Mouse (Mus musculus) hindbrain, postnatal 0 days (tissue): ENCODE results near the gene Prkx. TPM values are rescaled to one million over a fixed set of nuclear protein-coding genes. Genes with fewer than 3 reads are reported as not detected.

Source experiments
- ATAC-seq: fragments of 200-750 bp; cut with Nextera tagmentation; 2 replicates; pipeline ENCODE4 v1.8.0; 2017; ENCODE audit warnings: mild to moderate bottlenecking, moderate TSS enrichment, moderate library complexity
- DNase-seq: peaks from one replicate; pipeline ENCODE4 v3.0.0-alpha.2; 2015; ENCODE audit warnings: low spot score
- H3K27ac ChIP-seq: fragments of 300-500 bp; sonication (generic); 2 replicates; pipeline ENCODE4 v1.5.1; 2014; ENCODE audit warnings: mild to moderate bottlenecking
- H3K27me3 ChIP-seq: fragments of 300-500 bp; sonication (generic); 2 replicates; pipeline ENCODE4 v1.6.1; 2014; ENCODE audit warnings: low read length, mixed read lengths; ENCODE audit not compliant: insufficient read depth
- H3K36me3 ChIP-seq: fragments of 300-500 bp; sonication (generic); 2 replicates; pipeline ENCODE4 v1.6.1; 2014; ENCODE audit warnings: low read length, mixed read lengths; ENCODE audit not compliant: insufficient read depth
- H3K4me1 ChIP-seq: fragments of 300-500 bp; sonication (generic); 2 replicates; pipeline ENCODE4 v1.6.1; 2014; ENCODE audit warnings: antibody characterized with exemption, low read length, mixed read lengths; ENCODE audit not compliant: insufficient read depth
- H3K4me2 ChIP-seq: fragments of 300-500 bp; sonication (generic); 2 replicates; pipeline ENCODE4 v1.6.1; 2014; ENCODE audit warnings: low read depth, mild to moderate bottlenecking, low read length, moderate library complexity, mixed read lengths
- H3K4me3 ChIP-seq: fragments of 300-500 bp; sonication (generic); 2 replicates; pipeline ENCODE4 v1.5.1; 2014; ENCODE audit warnings: low read length
- H3K9ac ChIP-seq: fragments of 300-500 bp; sonication (generic); replicated peaks from 2 replicates; pipeline ENCODE4 v1.6.1; 2014; ENCODE audit warnings: mild to moderate bottlenecking, low read length, moderate library complexity, mixed read lengths
- H3K9me3 ChIP-seq: fragments of 300-500 bp; sonication (generic); 2 replicates; pipeline ENCODE4 v1.6.1; 2016; ENCODE audit warnings: low read length, mixed read lengths
- CTCF ChIP-seq: IDR thresholded peaks from 2 replicates; pipeline ENCODE4 v1.5.1; 2016; ENCODE audit warnings: antibody characterized with exemption, control low read depth, low read depth
- WGBS: fragments of 180-500 bp; shearing (Covaris S2); extraction: QIAGEN DNeasy Blood & Tissue Kit; methylation state at CpG from one replicate; pipeline ENCODE4 v1.1.7; 2014; 5-methylcytosine and 5-hydroxymethylcytosine counted together
- polyA plus RNA-seq: library from polyadenylated mRNA; unstranded; fragments of >200 nt; fragmentation: Nextera tagmentation; extraction: Ambion mirVana; gene quantifications from 2 replicates; pipeline ENCODE4 v1.2.1, GENCODE M21; 2015
- total RNA-seq: library from RNA; depleted of rRNA; stranded (reverse); fragments of >200 nt; gene quantifications from 2 replicates; pipeline ENCODE4 v1.2.3, GENCODE M21; 2014; rRNA removed

Prkx gene
- 18.3 TPM in 2 replicates for total RNA-seq
- 17.1 and 17.3 TPM in 2 replicates for polyA plus RNA-seq

GRCm38 (mm10) chrX:77796238-77796835 lies at the start of gene Prkx:
Gene Prkx (minus strand): TSS chrX:77796278.
- H3K9ac ChIP-seq = peak within 1 kb of the TSS; percentile 57
- H3K4me2 ChIP-seq = peak within 1 kb of the TSS; percentile 61
- 38% methylated on average over 18 of the region's 19 CpGs for WGBS
- no peaks in the 10 kb centered on the region for H3K4me1 ChIP-seq
- H3K4me3 ChIP-seq = peak within 1 kb of the TSS; percentile 63
- H3K27ac ChIP-seq = peak within 1 kb of the TSS; percentile 86
- peak; percentile 68 for DNase-seq
- no peaks in the 10 kb centered on the region for H3K9me3 ChIP-seq
- H3K36me3 ChIP-seq = no peaks in the 10 kb centered on the region
- no peaks in the 10 kb centered on the region for H3K27me3 ChIP-seq
- TF ChIP-seq CTCF = no peak
- ATAC-seq = peak; percentile 91

- no peaks in the 10 kb centered on the region for H3K36me3 ChIP-seq
- no peak overlapping the region for H3K9ac ChIP-seq
- ATAC-seq (no peak), DNase-seq (peak; percentile 4)
- peak; percentile 32; the same call in 1 of the 2 replicates for TF ChIP-seq CTCF
- no peaks in the 10 kb centered on the region for H3K27me3 ChIP-seq
- 61% methylated on average over 6 of the region's 6 CpGs for WGBS
- no peak overlapping the region for H3K27ac ChIP-seq
- H3K4me2 ChIP-seq = no peak overlapping the region
- no peaks in the 10 kb centered on the region for H3K4me1 ChIP-seq
- no peaks in the 10 kb centered on the region for H3K9me3 ChIP-seq
- H3K4me3 ChIP-seq = no peak overlapping the region
Observed at GRCm38 (mm10) chrX:77812031-77812430, 16.0 kb upstream of the Prkx start.

GRCm38 (mm10) chrX:77810608-77811206 lies 14.6 kb upstream of the Prkx start:
- ATAC-seq = peak; percentile 94
- 31% methylated on average over 17 of the region's 17 CpGs for WGBS
- peak overlapping the region; percentile 35; the same call in 1 of the 2 replicates for H3K9ac ChIP-seq

GRCm38 (mm10) chrX:77808602-77809001 lies 12.5 kb upstream of the Prkx start:
- Histone ChIP-seq H3K27ac (no peak overlapping the region), H3K9ac (no peak overlapping the region), H3K36me3 (no peaks in the 10 kb centered on the region), H3K4me1 (no peaks in the 10 kb centered on the region), H3K4me3 (no peak overlapping the region), H3K4me2 (no peak overlapping the region), H3K27me3 (no peaks in the 10 kb centered on the region), H3K9me3 (no peaks in the 10 kb centered on the region)
- WGBS = 24% methylated on average over 2 of the region's 2 CpGs
- peak; percentile 64 for TF ChIP-seq CTCF
- DNase-seq = peak; percentile 46
- ATAC-seq = no peak

More at GRCm38 (mm10) chrX:77810608-77811206, 14.6 kb upstream of the Prkx start:
- peak overlapping the region; percentile 65 for H3K27ac ChIP-seq
- DNase-seq = peak; percentile 71
- TF ChIP-seq CTCF = peak; percentile 81
- H3K36me3 ChIP-seq = no peaks in the 10 kb centered on the region
- no peaks in the 10 kb centered on the region for H3K27me3 ChIP-seq
- H3K4me1 ChIP-seq = no peaks in the 10 kb centered on the region
- peak overlapping the region; percentile 45 for H3K4me2 ChIP-seq
- no peaks in the 10 kb centered on the region for H3K9me3 ChIP-seq
- H3K4me3 ChIP-seq = peak overlapping the region; percentile 37

GRCm38 (mm10) chrX:77802293-77802692 lies 6.2 kb upstream of the Prkx start:
- H3K36me3 ChIP-seq = no peaks in the 10 kb centered on the region
- H3K4me3 ChIP-seq = no peak overlapping the region
- H3K9me3 ChIP-seq = no peaks in the 10 kb centered on the region
- H3K4me1 ChIP-seq = no peaks in the 10 kb centered on the region
- DNase-seq (no peak), ATAC-seq (no peak)
- no peak overlapping the region for H3K9ac ChIP-seq
- WGBS = 91% methylated on average over 2 of the region's 2 CpGs
- H3K27me3 ChIP-seq = no peaks in the 10 kb centered on the region
- no peak overlapping the region for H3K27ac ChIP-seq
- no peak overlapping the region for H3K4me2 ChIP-seq
- no peak for TF ChIP-seq CTCF

- H3K27ac ChIP-seq = no peak overlapping the region
- H3K9ac ChIP-seq = no peak overlapping the region
- DNase-seq (no peak), ATAC-seq (no peak)
- H3K36me3 ChIP-seq = no peaks in the 10 kb centered on the region
- no peak for TF ChIP-seq CTCF
- H3K9me3 ChIP-seq = no peaks in the 10 kb centered on the region
- H3K4me3 ChIP-seq = no peak overlapping the region
- H3K4me1 ChIP-seq = no peaks in the 10 kb centered on the region
- H3K27me3 ChIP-seq = no peaks in the 10 kb centered on the region
- 58% methylated on average over 1 of the region's 1 CpGs for WGBS
- no peak overlapping the region for H3K4me2 ChIP-seq
Observed at GRCm38 (mm10) chrX:77801543-77801942, 5.5 kb upstream of the Prkx start.

GRCm38 (mm10) chrX:77799554-77799953 lies 3.5 kb upstream of the Prkx start:
- no peak overlapping the region for H3K4me3 ChIP-seq
- WGBS = 79% methylated on average over 3 of the region's 3 CpGs
- H3K9me3 ChIP-seq = no peaks in the 10 kb centered on the region
- no peaks in the 10 kb centered on the region for H3K36me3 ChIP-seq
- ATAC-seq (no peak), DNase-seq (no peak)
- no peak overlapping the region for H3K4me2 ChIP-seq
- TF ChIP-seq CTCF = no peak
- no peak overlapping the region for H3K27ac ChIP-seq
- no peak overlapping the region for H3K9ac ChIP-seq
- no peaks in the 10 kb centered on the region for H3K4me1 ChIP-seq
- H3K27me3 ChIP-seq = no peaks in the 10 kb centered on the region
